Mouse (Mus musculus): ENCODE data around the gene Schip1.

DNA sequence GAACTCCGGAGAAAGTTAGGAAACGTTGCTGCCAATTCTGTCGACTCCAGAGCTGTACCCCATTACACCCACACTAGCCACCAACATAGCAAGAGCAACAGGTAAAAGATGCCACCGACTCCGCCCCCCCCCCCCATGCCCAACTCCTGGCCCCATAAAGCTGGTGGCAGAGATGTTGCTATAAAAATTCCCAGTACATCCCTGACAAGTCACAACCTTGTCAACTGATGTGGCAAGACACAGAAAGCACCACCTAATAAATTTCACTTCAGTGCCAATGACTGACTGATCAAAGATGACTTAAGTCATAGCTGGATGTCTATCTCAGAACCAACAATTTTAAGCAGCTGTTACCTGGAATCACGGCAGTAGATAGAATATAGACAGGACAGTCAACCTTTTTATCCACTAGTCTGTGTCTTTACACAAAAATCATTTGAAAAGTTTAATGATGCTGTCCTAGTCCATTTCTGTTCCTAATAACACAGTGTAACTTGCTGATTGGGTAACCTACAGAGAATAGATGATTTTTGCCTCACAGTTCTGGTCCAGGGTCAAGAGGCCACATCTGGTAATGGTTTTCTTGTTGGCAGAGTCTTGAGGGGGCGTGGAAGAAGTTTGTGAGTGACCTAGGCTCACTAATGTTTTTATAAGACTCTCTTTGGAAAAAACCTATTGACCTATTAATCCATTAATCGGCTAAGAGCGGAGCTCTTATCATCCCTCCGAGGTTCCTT is 389.3 kb downstream of the Schip1 start:
- TF ChIP-seq CTCF (conservative IDR thresholded peaks at IDR 0.05; ENCODE audit: insufficient read depth, insufficient read length, low read depth, low read length) (no peak), POLR2A (IDR thresholded peaks at IDR 0.05; ENCODE audit: low read depth, low read length) (no peak)

Measured in kidney, adult 2 months (tissue).